Comparison of ENCODE assay signal across 10 mouse cellular contexts in the genomic region with DNA sequence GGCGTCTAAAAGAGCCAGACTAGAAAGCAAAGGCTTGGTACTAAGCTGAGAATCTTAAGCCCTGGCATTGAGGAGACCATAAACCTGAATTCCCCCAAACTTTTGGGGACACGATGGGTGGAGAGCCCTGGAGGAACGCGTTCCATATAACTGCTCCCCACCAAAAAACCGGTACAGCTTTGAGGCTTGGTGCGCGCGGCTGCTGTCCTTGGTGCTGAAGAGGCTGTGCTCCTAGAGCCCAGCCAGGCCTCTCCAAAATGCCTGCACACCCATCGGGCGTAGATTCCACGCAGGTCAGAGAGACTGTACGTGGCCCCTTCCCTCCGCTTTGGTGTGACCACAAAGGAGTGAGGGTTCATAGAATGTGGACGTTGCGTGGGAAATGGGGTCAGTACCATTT. TPM values are rescaled to one million over a fixed set of nuclear protein-coding genes. Genes with fewer than 3 reads are reported as not detected.
DNase-seq lines count a peak whose midpoint lies in the region; ATAC-seq and TF ChIP-seq lines count a peak whose summit lies in the region.
"Had no signal": no experiment of that assay in that cellular context is flagged by ENCODE, and none has a peak within 500 bp of the region (broad histone marks: within the 10 kb centered on the region; RNA-seq: fewer than 3 reads in every experiment).

No protein-coding gene starts in this region.

- 21% methylated on average over 15 of the region's 15 CpGs for WGBS in kidney, adult 2 months
- 20% methylated on average over 15 of the region's 15 CpGs for WGBS in forebrain, embryonic 15.5 days

- H3K4me3 ChIP-seq in kidney, adult 2 months (ENCODE audit: insufficient read depth, low read depth, low read length) = no peak overlapping the region
- H3K4me3 ChIP-seq in forebrain, embryonic 15.5 days = no peak overlapping the region
- H3K4me3 ChIP-seq: limb, embryonic 12.5 days; stomach, embryonic 15.5 days had no signal

- no peak for TF ChIP-seq CTCF in kidney, adult 2 months (conservative IDR thresholded peaks at IDR 0.05; ENCODE audit: insufficient read depth, insufficient read length, low read depth, low read length)

- H3K27ac ChIP-seq in kidney, adult 2 months (ENCODE audit: insufficient read depth, low read depth, low read length) = no peak overlapping the region
- H3K27ac ChIP-seq in forebrain, embryonic 15.5 days (replicated peaks) = peak overlapping the region; percentile 83
- H3K27ac ChIP-seq: limb, embryonic 12.5 days; stomach, embryonic 15.5 days had no signal

- no peaks in the 10 kb centered on the region for H3K9me3 ChIP-seq in forebrain, embryonic 15.5 days
- H3K9me3 ChIP-seq: limb, embryonic 12.5 days; stomach, embryonic 15.5 days had no signal

- H3K36me3 ChIP-seq in kidney, adult 2 months (ENCODE audit: control insufficient read depth, insufficient read depth, low read length) = no peaks in the 10 kb centered on the region
- H3K36me3 ChIP-seq in forebrain, embryonic 15.5 days = peaks cover 53% of the 10 kb centered on the region
- H3K36me3 ChIP-seq: limb, embryonic 12.5 days; stomach, embryonic 15.5 days had no signal

- ATAC-seq in forebrain, embryonic 15.5 days (replicated peaks) = no peak

- no peaks in the 10 kb centered on the region for H3K4me1 ChIP-seq in kidney, adult 2 months (ENCODE audit: control insufficient read depth, insufficient read depth, low read length)
- H3K4me1 ChIP-seq in forebrain, embryonic 15.5 days = peaks cover 40% of the 10 kb centered on the region
- H3K4me1 ChIP-seq: stomach, embryonic 15.5 days had no signal

- peak; percentile 44 for DNase-seq in kidney, postnatal 14 days
- DNase-seq in kidney, adult 2 months = no peak
- peak; percentile 66 for DNase-seq in ZHBTc4 (ENCODE audit: low read depth, low spot score)
- peak; percentile 61 for DNase-seq in lung, postnatal 14 days
- DNase-seq in testis, postnatal 10 days (ENCODE audit: low spot score) = peak; percentile 84
- no peak for DNase-seq in layer of hippocampus, adult 11-12 months (ENCODE audit: low spot score)
- no peak for DNase-seq in layer of hippocampus, adult 18-20 months (ENCODE audit: low spot score in 2 of 2)

- no peak overlapping the region for H3K9ac ChIP-seq in forebrain, embryonic 15.5 days (replicated peaks)
- H3K9ac ChIP-seq: limb, embryonic 12.5 days; stomach, embryonic 15.5 days had no signal

- no peak for TF ChIP-seq POLR2A in kidney, adult 2 months (IDR thresholded peaks at IDR 0.05; ENCODE audit: low read depth, low read length)

- no peaks in the 10 kb centered on the region for H3K27me3 ChIP-seq in kidney, adult 2 months (replicated peaks; ENCODE audit: control insufficient read depth, insufficient read depth, low read length)
- H3K27me3 ChIP-seq in forebrain, embryonic 15.5 days = no peaks in the 10 kb centered on the region

- peak overlapping the region; percentile 27; the same call in 1 of the 2 replicates for H3K4me2 ChIP-seq in forebrain, embryonic 15.5 days (replicated peaks)
- H3K4me2 ChIP-seq: limb, embryonic 12.5 days; stomach, embryonic 15.5 days had no signal

RNA-seq across cellular contexts. Expression of a gene that starts 25.7 kb away (rescaled TPM):
- 0.80 and 1.1 TPM in 2 replicates for polyA plus RNA-seq in kidney, adult 2 months (2012; rRNA removed)
- polyA plus RNA-seq in forebrain, embryonic 15.5 days (2015; fragmentation: Nextera tagmentation; extraction: Ambion mirVana) = 17.6 and 18.0 TPM in 2 replicates
- total RNA-seq in layer of hippocampus, adult 18-20 months (2021) = 10 to 100 TPM; 76.3 to 79.4 TPM

RNA-seq across cellular contexts. Expression of a gene that starts 35.8 kb away (rescaled TPM):
- not detected in 2 replicates for polyA plus RNA-seq in kidney, adult 2 months (2012; rRNA removed)
- polyA plus RNA-seq in forebrain, embryonic 15.5 days (2015; fragmentation: Nextera tagmentation; extraction: Ambion mirVana) = 0.60 and 1.2 TPM in 2 replicates
- total RNA-seq in layer of hippocampus, adult 18-20 months (2021) = under 1 TPM; 0.20 to 0.40 TPM
- polyA plus RNA-seq: limb, embryonic 12.5 days; stomach, embryonic 15.5 days had no signal

RNA-seq across cellular contexts. Expression of a gene that starts 39.6 kb away (rescaled TPM):
- polyA plus RNA-seq in kidney, adult 2 months (2012; rRNA removed) = 7.6 and 8.7 TPM in 2 replicates
- polyA plus RNA-seq in forebrain, embryonic 15.5 days (2015; fragmentation: Nextera tagmentation; extraction: Ambion mirVana) = 4.4 and 5.5 TPM in 2 replicates
- 10 to 100 TPM; 50.1 to 50.7 TPM for total RNA-seq in layer of hippocampus, adult 18-20 months (2021)

RNA-seq across cellular contexts. Expression of a gene that starts 41.2 kb away (rescaled TPM):
- polyA plus RNA-seq in kidney, adult 2 months (2012; rRNA removed) = 19.8 and 21.3 TPM in 2 replicates
- 26.5 and 27.9 TPM in 2 replicates for polyA plus RNA-seq in forebrain, embryonic 15.5 days (2015; fragmentation: Nextera tagmentation; extraction: Ambion mirVana)
- total RNA-seq in layer of hippocampus, adult 18-20 months (2021) = 10 to 100 TPM; 10.4 to 10.9 TPM

RNA-seq across cellular contexts. Expression of a gene that starts 52.4 kb away (rescaled TPM):
- polyA plus RNA-seq in kidney, adult 2 months (2012; rRNA removed) = 18.1 and 21.1 TPM in 2 replicates
- 35.4 and 36.7 TPM in 2 replicates for polyA plus RNA-seq in forebrain, embryonic 15.5 days (2015; fragmentation: Nextera tagmentation; extraction: Ambion mirVana)
- total RNA-seq in layer of hippocampus, adult 18-20 months (2021) = 10 to 100 TPM; 53.8 to 57.2 TPM

Comparison
In these comparisons a context has a peak if more than half of its experiments do, and no peak if none do; other contexts are left out.
1. DNase-seq: peak in kidney, postnatal 14 days (single experiment), ZHBTc4 (single experiment), lung, postnatal 14 days (single experiment) and testis, postnatal 10 days (single experiment); none in kidney, adult 2 months (single experiment), layer of hippocampus, adult 11-12 months (single experiment) and layer of hippocampus, adult 18-20 months (0 of 2).